Mouse (Mus musculus) lung, adult 18-20 months (tissue): Measurements from ENCODE around the gene Mpv17l2.

Source experiments
- DNase-seq, 2 experiments: peaks; one replicate each; pipeline ENCODE4 v3.0.0; 2022; ENCODE audit warnings: mixed read lengths in 2 of 2

Gene Mpv17l2

GRCm38 (mm10) chr8:70760775-70761406 is at the start of gene Mpv17l2:
Gene Mpv17l2, minus strand, starts transcription at chr8:70760946.
- peak; percentile 99 for DNase-seq

- no peak for DNase-seq
Measured at GRCm38 (mm10) chr8:70808955-70809701, 48.4 kb upstream of the Mpv17l2 start.

DNA sequence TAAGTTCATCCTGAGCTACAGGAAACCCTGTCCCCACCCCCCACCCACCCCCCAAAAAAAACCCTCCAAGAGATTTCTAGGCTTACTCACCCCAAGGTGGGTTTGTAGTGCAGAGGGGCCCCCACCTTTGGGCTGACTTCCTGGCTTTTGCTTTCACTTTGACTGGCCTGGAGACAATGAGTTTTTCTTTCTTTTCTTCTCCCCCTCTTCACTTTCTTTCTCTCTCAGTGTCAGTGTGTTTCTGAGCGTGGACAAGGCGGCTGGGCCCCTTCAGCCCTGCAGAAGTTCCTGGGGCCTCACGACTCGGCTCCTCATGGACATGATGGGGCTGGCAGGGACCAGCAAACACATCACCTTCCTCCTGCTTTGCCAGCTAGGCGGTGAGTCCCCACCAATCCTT is 47.5 kb upstream of the Mpv17l2 start, which contains the start of gene Il12rb1:
Il12rb1 (plus strand) TSS at position 211 of the 400 bp plus-strand sequence.
- no peak for DNase-seq

DNA sequence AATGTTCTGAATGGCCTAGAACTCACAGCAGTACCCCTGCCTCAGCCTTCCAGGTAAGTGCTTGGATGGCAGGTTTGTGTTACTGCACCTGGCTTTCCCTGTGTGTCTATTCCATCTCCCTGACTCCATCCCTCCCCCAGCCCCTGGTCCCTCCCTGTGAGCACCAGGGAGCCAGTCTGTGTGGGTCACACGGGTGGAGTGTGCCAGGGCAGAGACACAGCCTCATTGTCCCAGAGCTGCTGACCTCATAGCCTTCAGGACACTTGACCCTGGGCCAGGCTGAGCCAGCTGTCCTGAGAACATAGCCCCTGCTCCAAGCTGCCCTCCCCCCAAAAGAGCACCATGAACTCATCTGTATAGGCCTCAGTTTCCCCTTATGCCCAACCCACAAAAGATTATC is 46.6 kb upstream of the Mpv17l2 start:
- no peak for DNase-seq

GRCm38 (mm10) chr8:70806541-70806940 is 45.8 kb upstream of the Mpv17l2 start:
- DNase-seq = peak; percentile 67 to 74

DNA sequence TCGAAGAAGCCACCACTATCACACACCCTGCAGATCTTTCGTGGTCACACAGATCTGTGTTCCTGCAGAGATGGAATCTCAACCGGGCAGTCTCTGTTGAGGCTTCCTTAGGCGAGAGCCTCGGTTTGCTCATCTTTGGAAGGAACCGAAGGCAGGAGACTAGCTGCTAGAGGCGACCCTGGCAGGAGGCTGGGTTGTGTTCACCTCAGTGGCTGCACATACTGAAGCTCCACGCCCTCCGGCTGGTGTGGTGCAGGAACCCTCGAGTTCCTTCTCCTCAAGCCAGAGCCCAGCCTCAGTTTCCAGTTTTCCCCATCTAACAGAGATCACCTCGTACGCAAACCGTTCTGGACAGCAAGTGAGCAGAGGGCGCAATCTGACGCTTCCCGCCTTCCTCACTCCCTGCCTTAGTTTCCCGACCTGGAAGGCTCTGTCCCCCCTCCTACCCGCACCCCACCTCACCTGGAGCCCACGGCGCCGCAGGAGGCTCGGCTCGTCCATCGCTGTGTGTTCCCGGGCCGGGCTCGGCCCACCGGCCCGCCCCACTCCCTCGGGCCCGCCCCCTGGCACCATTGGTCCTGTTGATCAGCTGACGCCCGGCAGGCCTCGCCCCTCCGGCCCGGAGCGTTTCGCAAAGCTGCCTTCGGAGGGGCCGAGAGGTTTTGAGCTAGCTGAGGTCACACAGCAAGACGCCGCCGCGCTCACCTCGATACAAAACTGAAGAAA is 43.9 kb upstream of the Mpv17l2 start, which contains the start of gene Mast3:
Mast3 (minus strand) TSS at position 574 of the 726 bp plus-strand sequence.
- peak; percentile 90 to 93 for DNase-seq

GRCm38 (mm10) chr8:70803761-70804480 is 43.2 kb upstream of the Mpv17l2 start:
- peak; percentile 60 to 69 for DNase-seq

- no peak for DNase-seq
Measured at GRCm38 (mm10) chr8:70802786-70803510, 42.2 kb upstream of the Mpv17l2 start.

- no peak for DNase-seq
Measured at GRCm38 (mm10) chr8:70801830-70802229, 41.1 kb upstream of the Mpv17l2 start.

GRCm38 (mm10) chr8:70801156-70801555 is 40.4 kb upstream of the Mpv17l2 start:
- no peak for DNase-seq

DNA sequence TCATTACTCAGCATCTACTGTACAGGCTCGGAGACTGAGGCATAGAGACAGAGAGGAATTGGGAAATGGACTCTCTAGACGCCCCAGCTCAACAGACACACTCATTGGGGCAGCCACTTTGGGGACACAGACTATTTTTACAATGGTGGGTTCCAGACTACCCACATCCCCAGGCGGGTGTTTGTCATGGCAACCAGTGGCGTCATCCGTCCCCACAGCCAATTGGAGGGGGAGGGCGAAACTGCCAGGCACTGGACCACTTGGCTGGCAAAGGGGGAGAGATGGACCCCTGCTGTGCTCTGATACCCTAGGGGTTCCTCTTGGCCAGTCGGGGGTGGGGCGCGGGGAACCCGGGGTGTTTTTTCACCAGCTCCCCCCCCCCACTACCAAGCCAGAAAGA is 39.9 kb upstream of the Mpv17l2 start:
- no peak for DNase-seq

DNA sequence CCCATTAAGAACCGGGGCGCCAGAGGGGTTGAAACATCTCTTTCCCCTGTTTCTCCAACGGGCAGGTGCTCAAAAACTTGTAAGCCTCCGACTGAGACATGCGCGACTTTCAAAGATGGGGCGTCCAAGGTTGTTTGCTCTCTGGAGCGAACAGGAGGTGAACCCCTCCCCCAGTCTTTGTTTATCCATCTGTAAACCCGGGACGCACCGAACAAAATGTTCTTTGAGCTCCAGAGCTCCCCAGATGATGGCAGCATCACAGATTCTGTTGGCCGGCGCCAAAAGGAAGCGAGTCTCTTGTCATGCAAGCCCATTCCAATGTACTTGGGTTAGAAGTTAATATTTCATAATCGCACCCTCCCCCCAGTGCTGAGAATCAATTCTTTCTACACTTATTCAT is 37.5 kb upstream of the Mpv17l2 start:
- peak; percentile 41 to 63 for DNase-seq

DNA sequence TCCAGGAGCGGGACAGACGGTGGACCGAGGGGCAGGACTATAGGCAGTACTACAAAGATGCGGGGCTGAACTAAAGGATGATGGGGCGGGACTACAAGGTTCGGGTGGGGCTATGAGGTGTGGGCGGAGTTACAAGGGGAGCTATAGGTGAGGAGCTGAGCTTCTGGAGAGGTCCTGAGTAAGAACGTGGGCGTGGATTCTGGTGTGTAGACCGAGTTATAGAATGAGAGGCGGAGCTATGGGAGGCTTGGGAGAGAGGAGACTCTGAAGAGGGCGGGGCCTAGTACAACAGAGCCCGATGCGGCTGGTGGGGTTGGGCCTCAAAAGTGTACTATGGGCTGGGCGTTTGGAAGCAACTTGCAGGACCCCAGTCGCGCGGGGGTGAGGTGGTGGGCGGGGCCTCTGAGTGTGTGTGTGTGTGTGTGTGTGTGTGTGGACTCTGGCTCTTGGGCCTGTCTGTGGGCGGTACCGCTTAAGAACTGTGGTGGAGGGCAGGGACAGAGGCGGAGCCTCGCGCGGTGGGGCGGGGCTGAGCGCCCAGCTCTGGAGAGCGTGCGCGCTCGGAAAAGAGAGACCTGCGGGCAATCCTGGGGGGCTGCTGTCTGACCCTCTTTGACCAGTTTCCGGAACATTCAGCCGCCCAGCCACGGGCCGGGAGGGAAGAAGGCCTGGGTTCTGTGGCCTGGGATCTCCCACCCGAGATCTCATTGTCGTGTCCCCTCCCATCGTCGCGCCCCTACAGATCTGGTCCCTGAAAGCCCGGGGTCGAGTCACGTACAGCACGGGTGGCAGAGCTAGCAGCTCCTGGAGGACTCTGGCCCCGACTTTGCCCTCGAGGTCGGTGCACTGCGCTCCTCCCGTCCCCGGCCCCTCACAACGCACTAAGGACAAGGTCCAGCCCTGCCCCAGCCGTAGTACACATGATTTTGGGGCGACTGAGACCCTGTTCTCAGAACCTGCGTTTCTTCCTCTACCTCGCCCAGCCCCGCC is 36.6 kb upstream of the Mpv17l2 start:
- peak; percentile 94 to 96 for DNase-seq

DNA sequence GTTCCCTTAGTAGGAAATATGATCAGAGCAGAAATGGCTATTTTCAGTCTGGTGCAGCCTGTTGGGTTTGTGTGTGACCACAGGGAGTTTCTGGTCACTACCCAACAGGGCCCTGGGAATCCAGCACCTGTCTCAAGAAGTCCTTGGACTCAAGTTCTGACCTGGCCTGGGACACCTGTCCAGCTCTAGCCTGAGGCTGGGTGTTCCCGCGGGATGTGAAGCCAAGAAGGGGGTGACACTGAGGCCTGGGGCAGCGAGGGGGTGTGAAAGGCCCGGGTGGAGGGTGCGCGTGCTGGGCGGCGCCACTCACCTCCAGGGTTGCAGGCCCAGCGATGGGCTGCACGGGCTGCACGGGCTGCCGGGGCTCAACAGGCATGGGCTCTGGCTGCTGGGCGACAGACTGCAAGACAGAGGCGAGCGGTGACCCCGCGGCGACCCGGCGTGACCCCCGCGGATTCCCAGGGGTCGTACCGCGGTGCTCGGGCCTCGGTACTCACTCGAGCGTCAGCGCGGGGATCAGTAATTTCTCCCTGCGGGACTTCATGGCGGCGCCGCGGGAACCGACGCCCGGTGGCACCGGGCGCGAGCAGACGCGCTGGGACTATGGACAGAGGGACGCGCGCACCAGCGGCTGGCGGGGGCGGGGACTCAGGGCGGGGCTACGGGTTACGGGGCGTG is 35.8 kb upstream of the Mpv17l2 start:
- DNase-seq = no peak

GRCm38 (mm10) chr8:70795370-70795769 is 34.6 kb upstream of the Mpv17l2 start:
- DNase-seq = no peak

DNA sequence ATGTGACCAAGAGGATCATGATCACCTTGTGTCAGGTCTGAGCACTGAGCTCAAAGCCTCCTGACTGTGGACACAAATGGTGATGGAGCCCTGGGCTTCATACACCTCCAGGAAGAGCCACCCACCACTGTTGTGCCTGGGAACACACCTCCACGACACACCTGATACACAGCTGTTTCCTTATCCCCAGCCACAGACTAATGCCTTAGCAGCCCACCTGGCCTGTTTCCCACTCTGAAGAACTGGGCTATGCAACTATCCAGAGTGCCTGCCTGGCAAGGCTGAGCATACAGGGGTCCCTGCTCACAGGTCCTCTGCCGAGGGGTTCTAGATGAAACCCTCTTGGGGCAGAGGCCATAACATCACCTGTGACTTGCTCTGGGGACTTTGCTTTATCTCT is 33.5 kb upstream of the Mpv17l2 start:
- no peak for DNase-seq

GRCm38 (mm10) chr8:70792700-70793099 is 32.0 kb upstream of the Mpv17l2 start:
- DNase-seq = peak; percentile 91 to 94

- peak; percentile 97 to 98 for DNase-seq
Measured at GRCm38 (mm10) chr8:70791975-70792691, 31.4 kb upstream of the Mpv17l2 start.

GRCm38 (mm10) chr8:70791294-70791701 is 30.6 kb upstream of the Mpv17l2 start:
- peak in 1 of 2 experiments; percentile 64 for DNase-seq
